Mouse (Mus musculus) stomach, embryonic 15.5 days (tissue): ENCODE results near the gene Ctdnep1. TPM values are rescaled to one million over a fixed set of nuclear protein-coding genes. Genes with fewer than 3 reads are reported as not detected.

ENCODE experiments used
- ATAC-seq: fragments of 200-750 bp; cut with Nextera tagmentation; 2 replicates; pipeline ENCODE4 v1.8.0; 2017; ENCODE audit warnings: low read depth, moderate number of reproducible peaks, moderate TSS enrichment; ENCODE audit not compliant: insufficient read depth, low FRiP score
- H3K27ac ChIP-seq: fragments of 300-500 bp; sonication (generic); 2 replicates; pipeline ENCODE4 v1.5.1; 2015; ENCODE audit warnings: mild to moderate bottlenecking, inconsistent platforms
- H3K27me3 ChIP-seq: fragments of 300-500 bp; sonication (generic); replicated peaks from 2 replicates; pipeline ENCODE4 v1.6.1; 2015; ENCODE audit warnings: inconsistent platforms
- H3K36me3 ChIP-seq: fragments of 300-500 bp; sonication (generic); 2 replicates; pipeline ENCODE4 v1.6.1; 2015; ENCODE audit warnings: inconsistent platforms
- H3K4me1 ChIP-seq: fragments of 300-500 bp; sonication (generic); 2 replicates; pipeline ENCODE4 v1.6.1; 2015; ENCODE audit warnings: inconsistent platforms
- H3K4me2 ChIP-seq: fragments of 300-500 bp; sonication (generic); 2 replicates; pipeline ENCODE4 v1.6.1; 2015; ENCODE audit warnings: mild to moderate bottlenecking, inconsistent platforms
- H3K4me3 ChIP-seq: fragments of 300-500 bp; sonication (generic); replicated peaks from 2 replicates; pipeline ENCODE4 v1.5.1; 2015; ENCODE audit warnings: inconsistent platforms
- H3K9ac ChIP-seq: fragments of 300-500 bp; sonication (generic); 2 replicates; pipeline ENCODE4 v1.6.1; 2015; ENCODE audit warnings: inconsistent platforms
- H3K9me3 ChIP-seq: fragments of 300-500 bp; sonication (generic); 2 replicates; pipeline ENCODE4 v1.6.1; 2016; ENCODE audit warnings: inconsistent platforms
- WGBS: fragments of 180-500 bp; shearing (Covaris S2); methylation state at CpG from one replicate; pipeline ENCODE4 v1.1.7; 2015; 5-methylcytosine and 5-hydroxymethylcytosine counted together
- polyA plus RNA-seq: library from polyadenylated mRNA; unstranded; fragments of >200 nt; fragmentation: Nextera tagmentation; extraction: Ambion mirVana; gene quantifications from 2 replicates; pipeline ENCODE4 v1.2.1, GENCODE M21; 2015

Ctdnep1 gene
- polyA plus RNA-seq, 1 experiment from 2014 or later = 23.0 TPM

- under 1% methylated on average over 39 of the region's 40 CpGs for WGBS
- peaks cover 41% of the 10 kb centered on the region for H3K36me3 ChIP-seq
- peak within 1 kb of the TSS; percentile 72 for H3K4me3 ChIP-seq
- no peaks in the 10 kb centered on the region for H3K27me3 ChIP-seq
- peaks cover 8% of the 10 kb centered on the region for H3K4me1 ChIP-seq
- ATAC-seq = peak; percentile 68
- no peaks in the 10 kb centered on the region for H3K9me3 ChIP-seq
- H3K9ac ChIP-seq = peak within 1 kb of the TSS; percentile 84
- peak within 1 kb of the TSS; percentile 85 for H3K4me2 ChIP-seq
- peak within 1 kb of the TSS; percentile 97 for H3K27ac ChIP-seq
These were observed 10.1 kb downstream of the Ctdnep1 start, which contains the start of gene Gabarap for GRCm38 (mm10) chr11:69990850-69991691. Gene Gabarap, plus strand, starts transcription at chr11:69991143.

- Histone ChIP-seq H3K4me1 (peaks cover 8% of the 10 kb centered on the region), H3K9ac (peak overlapping the region; percentile 84), H3K4me3 (peak overlapping the region; percentile 72), H3K36me3 (peaks cover 35% of the 10 kb centered on the region), H3K27me3 (no peaks in the 10 kb centered on the region), H3K27ac (peak overlapping the region; percentile 97), H3K9me3 (no peaks in the 10 kb centered on the region), H3K4me2 (peak overlapping the region; percentile 85)
- ATAC-seq = peak; percentile 4; the same call in 1 of the 2 replicates
- under 1% methylated on average over 15 of the region's 15 CpGs for WGBS
These were observed 10.8 kb downstream of the Ctdnep1 start for GRCm38 (mm10) chr11:69991711-69992110.

- H3K4me2 ChIP-seq = peak overlapping the region; percentile 85
- H3K27me3 ChIP-seq = no peaks in the 10 kb centered on the region
- no peak overlapping the region for H3K27ac ChIP-seq
- no peak overlapping the region for H3K9ac ChIP-seq
- no peaks in the 10 kb centered on the region for H3K9me3 ChIP-seq
- ATAC-seq = no peak
- WGBS = 77% methylated on average over 10 of the region's 10 CpGs
- H3K36me3 ChIP-seq = peaks cover 29% of the 10 kb centered on the region
- peaks cover 10% of the 10 kb centered on the region for H3K4me1 ChIP-seq
- peak overlapping the region; percentile 72 for H3K4me3 ChIP-seq
These were observed 11.4 kb downstream of the Ctdnep1 start for GRCm38 (mm10) chr11:69992396-69992795.

- 80% methylated on average over 3 of the region's 3 CpGs for WGBS
- no peaks in the 10 kb centered on the region for H3K27me3 ChIP-seq
- peak overlapping the region; percentile 85 for H3K4me2 ChIP-seq
- H3K27ac ChIP-seq = no peak overlapping the region
- H3K4me3 ChIP-seq = peak overlapping the region; percentile 72
- no peak overlapping the region for H3K9ac ChIP-seq
- H3K4me1 ChIP-seq = peaks cover 16% of the 10 kb centered on the region
- H3K9me3 ChIP-seq = no peaks in the 10 kb centered on the region
- ATAC-seq = no peak
- peaks cover 27% of the 10 kb centered on the region for H3K36me3 ChIP-seq
These were observed 12.0 kb downstream of the Ctdnep1 start for GRCm38 (mm10) chr11:69992932-69993331.

- H3K9me3 ChIP-seq = no peaks in the 10 kb centered on the region
- peaks cover 18% of the 10 kb centered on the region for H3K4me1 ChIP-seq
- no peak overlapping the region for H3K9ac ChIP-seq
- 0 out of 2 replicates have a peak overlapping the region, but pooled peaks have one; percentile 99 for H3K27ac ChIP-seq
- H3K36me3 ChIP-seq = peaks cover 30% of the 10 kb centered on the region
- no peaks in the 10 kb centered on the region for H3K27me3 ChIP-seq
- 84% methylated on average over 11 of the region's 11 CpGs for WGBS
- H3K4me3 ChIP-seq = no peak overlapping the region
- ATAC-seq = no peak
- H3K4me2 ChIP-seq = peak overlapping the region; percentile 42; the same call in 1 of the 2 replicates
These were observed 13.6 kb downstream of the Ctdnep1 start for GRCm38 (mm10) chr11:69994401-69995090.

- Histone ChIP-seq H3K4me3 (peak within 1 kb of the TSS; percentile 69), H3K4me1 (peaks cover 18% of the 10 kb centered on the region), H3K36me3 (peaks cover 27% of the 10 kb centered on the region), H3K27me3 (no peaks in the 10 kb centered on the region), H3K9ac (peak within 1 kb of the TSS; percentile 85), H3K9me3 (no peaks in the 10 kb centered on the region), H3K27ac (peak within 1 kb of the TSS; percentile 99), H3K4me2 (peak within 1 kb of the TSS; percentile 60)
- under 1% methylated on average over 36 of the region's 36 CpGs for WGBS
- ATAC-seq = peak; percentile 79
These were observed 14.5 kb downstream of the Ctdnep1 start, which contains the start of gene Phf23 for GRCm38 (mm10) chr11:69995391-69995960. Gene Phf23, plus strand, starts transcription at chr11:69995777.

- Histone ChIP-seq H3K27ac (peak overlapping the region; percentile 99), H3K27me3 (no peaks in the 10 kb centered on the region), H3K36me3 (peaks cover 27% of the 10 kb centered on the region), H3K9ac (peak overlapping the region; percentile 85), H3K9me3 (no peaks in the 10 kb centered on the region), H3K4me2 (peak overlapping the region; percentile 60), H3K4me1 (peaks cover 21% of the 10 kb centered on the region), H3K4me3 (peak overlapping the region; percentile 69)
- peak; percentile 0; the same call in 1 of the 2 replicates for ATAC-seq
- under 1% methylated on average over 65 of the region's 66 CpGs for WGBS
These were observed 15.5 kb downstream of the Ctdnep1 start for GRCm38 (mm10) chr11:69996161-69997061.

- H3K27me3 ChIP-seq = no peaks in the 10 kb centered on the region
- peak overlapping the region; percentile 60 for H3K4me2 ChIP-seq
- WGBS = under 1% methylated on average over 38 of the region's 44 CpGs
- peak overlapping the region; percentile 99 for H3K27ac ChIP-seq
- no peaks in the 10 kb centered on the region for H3K9me3 ChIP-seq
- peak overlapping the region; percentile 69 for H3K4me3 ChIP-seq
- ATAC-seq = peak; percentile 62
- peak overlapping the region; percentile 85 for H3K9ac ChIP-seq
- H3K36me3 ChIP-seq = peaks cover 27% of the 10 kb centered on the region
- H3K4me1 ChIP-seq = peaks cover 28% of the 10 kb centered on the region
These were observed 16.1 kb downstream of the Ctdnep1 start for GRCm38 (mm10) chr11:69997070-69997509.

- no peak for ATAC-seq
- Histone ChIP-seq H3K27ac (0 out of 2 replicates have a peak overlapping the region, but pooled peaks have one; percentile 21), H3K9me3 (no peaks in the 10 kb centered on the region), H3K36me3 (peaks cover 27% of the 10 kb centered on the region), H3K4me3 (no peak overlapping the region), H3K9ac (no peak overlapping the region), H3K4me1 (peaks cover 35% of the 10 kb centered on the region), H3K4me2 (no peak overlapping the region), H3K27me3 (no peaks in the 10 kb centered on the region)
- 91% methylated on average over 27 of the region's 27 CpGs for WGBS
These were observed 17.9 kb downstream of the Ctdnep1 start for GRCm38 (mm10) chr11:69998567-69999491.

GRCm38 (mm10) chr11:69999666-70000065, 18.7 kb downstream of the Ctdnep1 start:
- no peak overlapping the region for H3K4me2 ChIP-seq
- ATAC-seq = no peak
- peak overlapping the region; percentile 96 for H3K27ac ChIP-seq
- no peak overlapping the region for H3K9ac ChIP-seq
- H3K4me1 ChIP-seq = peaks cover 35% of the 10 kb centered on the region
- H3K27me3 ChIP-seq = no peaks in the 10 kb centered on the region
- H3K4me3 ChIP-seq = no peak overlapping the region
- 81% methylated on average over 8 of the region's 8 CpGs for WGBS
- peaks cover 22% of the 10 kb centered on the region for H3K36me3 ChIP-seq
- no peaks in the 10 kb centered on the region for H3K9me3 ChIP-seq
